Mouse (Mus musculus) lung, postnatal 0 days (tissue): ENCODE results near the gene Irx5.

Source experiments
- CTCF ChIP-seq: IDR thresholded peaks from 2 replicates; pipeline ENCODE4 v1.5.1; 2016; ENCODE audit warnings: antibody characterized with exemption, mild to moderate bottlenecking
- EP300 ChIP-seq: IDR thresholded peaks from 2 replicates; pipeline ENCODE4 v1.6.1; 2016; ENCODE audit warnings: antibody characterized with exemption, mild to moderate bottlenecking, control low read depth

DNA sequence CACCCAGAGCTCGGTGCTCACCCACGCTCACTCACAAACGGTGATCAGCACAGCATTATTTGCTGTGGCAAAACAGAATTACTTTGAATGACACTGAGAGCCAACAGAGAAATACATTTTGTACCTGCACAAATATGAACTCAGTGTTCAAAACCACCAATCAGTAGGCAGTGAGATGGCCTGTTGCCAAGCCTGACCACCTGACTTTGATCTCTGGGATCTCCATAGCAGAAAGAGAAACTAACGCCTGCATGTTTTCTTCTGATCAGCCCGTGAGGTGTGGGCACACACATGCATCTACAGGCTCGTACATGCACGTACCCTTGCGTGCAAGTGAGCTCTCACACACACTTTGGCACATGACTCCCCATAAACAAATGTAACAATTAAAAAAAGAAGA, 24.0 kb upstream of the Irx5 start:
- TF ChIP-seq CTCF (no peak), EP300 (no peak)
